Mouse (Mus musculus) hematopoietic multipotent progenitor cell, adult 10-12 weeks (in vitro differentiated cells): Measurements from ENCODE around the gene Olfr433. TPM values are rescaled to one million over a fixed set of nuclear protein-coding genes. Genes with fewer than 3 reads are reported as not detected.

ENCODE experiments used
- polyA plus RNA-seq: library from polyadenylated mRNA; stranded (reverse); fragments of >175 nt; gene quantifications from 2 replicates; pipeline ENCODE4 v1.2.3, GENCODE M21; 2012; ENCODE audit warnings: low replicate concordance

Olfr433 gene
- 0.15 and 0.42 TPM in 2 replicates for polyA plus RNA-seq

GRCm38 (mm10) chr1:174040523-174041177 lies at the start of gene Olfr433:
Gene Olfr433, plus strand, starts transcription at chr1:174040705.

GRCm38 (mm10) chr1:174031698-174032097 lies 8.8 kb upstream of the Olfr433 start, which contains the start of gene Ifi205:
Gene Ifi205, minus strand, starts transcription at chr1:174031810.

GRCm38 (mm10) chr1:174048893-174049292 lies 8.4 kb downstream of the Olfr433 start, which contains the start of gene Olfr432:
Gene Olfr432, plus strand, starts transcription at chr1:174049205.

GRCm38 (mm10) chr1:174066305-174066704 lies 25.8 kb downstream of the Olfr433 start, which contains the start of gene Olfr430:
Gene Olfr430, plus strand, starts transcription at chr1:174066605.

GRCm38 (mm10) chr1:174084031-174084430 lies 43.5 kb downstream of the Olfr433 start, which contains the start of gene Olfr429:
Gene Olfr429, plus strand, starts transcription at chr1:174084331.

Other genes starting within 250 kb of the Olfr433 start
- gene Ifi211, start 127.7 kb upstream of the Olfr433 start, polyA plus RNA-seq = 0.35 and 0.53 TPM in 2 replicates
- 35.2 and 52.3 TPM in 2 replicates for gene Mndal, start 98.2 kb upstream of the Olfr433 start, polyA plus RNA-seq
- gene Ifi203, start 98.0 kb upstream of the Olfr433 start, polyA plus RNA-seq = 8.9 and 20.8 TPM in 2 replicates
- 0.44 TPM in 1 of 2 replicates, not detected in the other for gene Ifi202b, start 58.0 kb upstream of the Olfr433 start, polyA plus RNA-seq
- gene Ifi205, start 8.9 kb upstream of the Olfr433 start, polyA plus RNA-seq = 2.0 and 2.1 TPM in 2 replicates
- 0.12 TPM in 1 of 2 replicates, not detected in the other for gene Olfr432, start 8.5 kb downstream of the Olfr433 start, polyA plus RNA-seq
- gene Olfr430, start 25.9 kb downstream of the Olfr433 start, polyA plus RNA-seq = not detected in 2 replicates
- not detected in 2 replicates for gene Olfr429, start 43.6 kb downstream of the Olfr433 start, polyA plus RNA-seq
- gene Olfr427, start 56.2 kb downstream of the Olfr433 start, polyA plus RNA-seq = not detected in 2 replicates
- gene Olfr231, start 80.5 kb downstream of the Olfr433 start, polyA plus RNA-seq = not detected in 2 replicates
- not detected in 2 replicates for gene Olfr424, start 90.8 kb downstream of the Olfr433 start, polyA plus RNA-seq
- not detected in 2 replicates for gene Olfr420, start 114.9 kb downstream of the Olfr433 start, polyA plus RNA-seq
- 0.08 and 3.7 TPM in 2 replicates for gene Spta1, start 132.1 kb downstream of the Olfr433 start, polyA plus RNA-seq
- not detected in 2 replicates for gene Olfr419, start 211.4 kb downstream of the Olfr433 start, polyA plus RNA-seq